Mouse (Mus musculus) intestine, embryonic 14.5 days (tissue): ENCODE results near the gene Synpo2. TPM values are rescaled to one million over a fixed set of nuclear protein-coding genes. Genes with fewer than 3 reads are reported as not detected.

Experiments
- ATAC-seq: fragments of 200-750 bp; cut with Nextera tagmentation; replicated peaks from 2 replicates; pipeline ENCODE4 v1.8.0; 2017; ENCODE audit warnings: low read depth, moderate number of reproducible peaks, moderate TSS enrichment, moderate library complexity; ENCODE audit not compliant: low FRiP score, low TSS enrichment
- DNase-seq: peaks from one replicate; pipeline ENCODE4 v3.0.0-alpha.2; 2018; ENCODE audit warnings: low spot score
- H3K27ac ChIP-seq: fragments of 300-500 bp; sonication (generic); 2 replicates; pipeline ENCODE4 v1.5.1; 2014; ENCODE audit warnings: low read depth, mild to moderate bottlenecking, control low read depth
- H3K27me3 ChIP-seq: fragments of 300-500 bp; sonication (generic); replicated peaks from 2 replicates; pipeline ENCODE4 v1.6.1; 2014; ENCODE audit warnings: low read length, control low read depth; ENCODE audit not compliant: control insufficient read depth, insufficient read depth
- H3K36me3 ChIP-seq: fragments of 300-500 bp; sonication (generic); 2 replicates; pipeline ENCODE4 v1.6.1; 2014; ENCODE audit warnings: low read length, control low read depth; ENCODE audit not compliant: control insufficient read depth, insufficient read depth
- H3K4me1 ChIP-seq: fragments of 300-500 bp; sonication (generic); replicated peaks from 2 replicates; pipeline ENCODE4 v1.6.1; 2014; ENCODE audit warnings: low read length, control low read depth, mixed read lengths; ENCODE audit not compliant: control insufficient read depth, insufficient read depth
- H3K4me2 ChIP-seq: fragments of 300-500 bp; sonication (generic); 2 replicates; pipeline ENCODE4 v1.6.1; 2014; ENCODE audit warnings: low read length
- H3K4me3 ChIP-seq: fragments of 300-500 bp; sonication (generic); 2 replicates; pipeline ENCODE4 v1.5.1; 2014; ENCODE audit warnings: low read depth, low read length, control low read depth, mixed read lengths
- H3K9ac ChIP-seq: fragments of 300-500 bp; sonication (generic); 2 replicates; pipeline ENCODE4 v1.6.1; 2014; ENCODE audit warnings: mild to moderate bottlenecking, low read length
- H3K9me3 ChIP-seq: fragments of 300-500 bp; sonication (generic); 2 replicates; pipeline ENCODE4 v1.6.1; 2016; ENCODE audit warnings: low read length, control low read depth; ENCODE audit not compliant: control insufficient read depth
- WGBS: fragments of 180-500 bp; shearing (Covaris S2); extraction: QIAGEN DNeasy Blood & Tissue Kit; methylation state at CpG from one replicate; pipeline ENCODE4 v1.1.7; 2014; 5-methylcytosine and 5-hydroxymethylcytosine counted together
- polyA plus RNA-seq: library from polyadenylated mRNA; unstranded; fragments of >200 nt; fragmentation: Nextera tagmentation; extraction: Ambion mirVana; gene quantifications from 2 replicates; pipeline ENCODE4 v1.2.1, GENCODE M21; 2014

The Synpo2 gene
- polyA plus RNA-seq, 1 experiment from 2014 or later = 56.2 TPM

DNA sequence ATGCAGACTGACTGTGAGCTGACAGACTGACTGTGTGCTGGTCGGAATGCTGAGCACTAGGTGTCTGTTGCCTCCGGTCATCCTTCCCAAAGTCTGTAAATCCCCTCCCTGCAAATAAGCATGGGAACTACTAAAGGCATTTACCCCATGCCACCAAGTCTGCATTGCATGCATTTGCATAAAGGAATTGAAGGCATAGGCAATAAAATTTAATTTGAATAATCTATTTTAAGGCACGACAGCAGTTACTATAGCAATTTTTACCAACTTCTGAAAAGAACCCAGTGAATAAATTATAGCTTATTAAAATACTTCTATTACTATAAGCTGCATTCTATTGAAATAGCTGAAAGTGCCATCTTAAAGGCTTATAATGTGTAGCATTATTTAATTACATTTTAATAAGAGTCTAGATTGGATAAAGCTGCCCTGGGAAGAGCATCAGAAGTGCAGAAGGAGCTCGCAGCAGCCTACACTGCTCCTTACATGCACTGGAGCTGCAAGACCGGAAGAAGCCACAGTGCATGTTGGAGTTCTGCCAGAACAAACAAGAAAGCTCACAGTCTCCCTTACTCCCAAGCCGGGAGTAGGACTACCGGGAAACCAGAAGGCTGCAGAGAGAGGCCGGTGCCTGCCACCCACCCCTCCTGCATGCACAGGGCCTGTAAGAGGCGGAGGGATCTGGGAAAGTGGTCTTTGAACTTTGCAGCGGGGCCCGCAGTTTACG lies 142.9 kb downstream of the Synpo2 start:
- no peaks in the 10 kb centered on the region for H3K36me3 ChIP-seq
- no peaks in the 10 kb centered on the region for H3K27me3 ChIP-seq
- no peaks in the 10 kb centered on the region for H3K9me3 ChIP-seq
- 38% methylated on average over 12 of the region's 12 CpGs for WGBS
- 0 out of 2 replicates have a peak overlapping the region, but pooled peaks have one; percentile 20 for H3K9ac ChIP-seq
- H3K4me2 ChIP-seq = peak overlapping the region; percentile 28
- no peak overlapping the region for H3K4me3 ChIP-seq
- ATAC-seq = peak; percentile 36
- peaks cover 16% of the 10 kb centered on the region for H3K4me1 ChIP-seq
- peak; percentile 69 for DNase-seq
- H3K27ac ChIP-seq = peak overlapping the region; percentile 62

DNA sequence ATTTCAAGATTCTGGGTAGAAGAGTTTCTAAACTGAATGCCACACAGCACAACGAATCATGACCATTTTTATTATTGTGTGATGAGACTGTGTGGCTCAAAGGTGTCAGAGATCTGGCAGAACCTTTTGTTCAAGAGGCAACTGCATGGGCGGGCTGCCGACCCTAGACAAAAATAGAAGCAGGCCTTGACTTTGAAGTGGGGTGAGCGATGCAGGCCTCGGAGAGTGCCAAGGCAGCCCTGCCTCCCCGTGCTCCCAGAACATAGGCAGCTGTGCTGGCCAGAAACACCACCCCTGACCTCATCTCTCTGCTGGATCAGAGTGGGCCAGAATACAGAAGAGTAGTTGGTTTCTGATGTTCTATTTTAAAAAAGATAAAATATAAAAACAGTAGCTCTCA lies 143.5 kb downstream of the Synpo2 start:
- no peaks in the 10 kb centered on the region for H3K27me3 ChIP-seq
- no peak overlapping the region for H3K9ac ChIP-seq
- no peak overlapping the region for H3K4me2 ChIP-seq
- H3K36me3 ChIP-seq = no peaks in the 10 kb centered on the region
- 50% methylated on average over 6 of the region's 6 CpGs for WGBS
- ATAC-seq = no peak
- no peak overlapping the region for H3K27ac ChIP-seq
- no peak overlapping the region for H3K4me3 ChIP-seq
- DNase-seq = peak; percentile 28
- H3K4me1 ChIP-seq = peaks cover 16% of the 10 kb centered on the region
- H3K9me3 ChIP-seq = no peaks in the 10 kb centered on the region

DNA sequence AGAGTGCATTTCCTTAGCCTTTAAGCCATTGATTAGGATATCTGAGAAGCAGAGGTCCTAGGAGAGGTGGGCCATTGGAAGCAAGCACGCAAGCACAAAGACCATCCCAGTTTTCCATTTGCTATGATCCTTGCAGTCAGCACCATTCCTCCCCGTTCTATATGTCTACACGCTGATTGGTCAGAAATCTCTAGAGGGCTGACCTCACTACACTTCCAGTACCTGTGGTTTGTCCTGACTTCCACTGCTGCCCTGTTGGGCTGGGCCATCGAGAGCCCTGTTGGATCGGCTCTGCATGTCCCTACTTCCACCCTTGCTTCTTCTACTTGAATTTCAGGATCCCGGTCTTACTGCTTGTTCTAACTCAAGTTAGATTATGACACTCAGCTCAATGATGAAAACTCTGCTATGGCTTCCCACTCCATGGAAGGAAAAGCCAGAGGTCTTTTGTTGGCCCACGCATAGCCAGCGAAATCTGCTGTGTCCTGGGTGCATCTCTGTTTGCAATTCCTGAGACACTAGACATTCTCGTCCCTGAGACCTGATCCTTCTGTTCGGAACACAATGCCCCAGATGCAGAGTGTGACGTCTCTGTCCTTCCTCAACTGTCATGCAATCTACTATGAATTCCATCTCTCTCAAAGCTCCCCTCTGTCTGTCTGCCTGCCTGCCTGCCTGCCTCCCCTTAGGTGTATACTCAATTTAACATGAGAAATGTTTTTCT lies 146.5 kb downstream of the Synpo2 start:
- ATAC-seq = no peak

DNA sequence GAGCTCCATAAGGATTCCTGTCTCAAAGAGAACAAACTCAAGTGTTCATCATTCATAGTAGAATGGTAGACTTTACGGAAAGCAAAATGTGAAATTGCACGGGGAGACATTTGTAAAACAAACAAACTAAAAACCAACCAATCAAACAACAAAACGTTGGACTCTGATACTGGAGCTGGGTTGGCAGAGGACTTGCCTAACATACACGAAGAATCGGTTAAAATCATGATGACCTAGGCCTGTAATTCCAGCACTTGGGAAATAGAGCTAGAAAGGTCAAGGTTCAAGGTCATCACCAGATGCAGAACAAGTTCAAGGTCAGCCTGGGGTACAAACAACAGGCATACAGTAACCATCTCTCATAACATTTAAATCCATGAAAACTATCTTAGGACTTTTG lies 147.7 kb downstream of the Synpo2 start:
- H3K4me1 ChIP-seq = peaks cover 7% of the 10 kb centered on the region; the same call in 1 of the 2 replicates
- 86% methylated on average over 5 of the region's 5 CpGs for WGBS
- H3K27me3 ChIP-seq = no peaks in the 10 kb centered on the region
- no peak overlapping the region for H3K4me3 ChIP-seq
- ATAC-seq (no peak), DNase-seq (peak; percentile 29)
- H3K9me3 ChIP-seq = no peaks in the 10 kb centered on the region
- no peak overlapping the region for H3K9ac ChIP-seq
- H3K4me2 ChIP-seq = no peak overlapping the region
- H3K36me3 ChIP-seq = no peaks in the 10 kb centered on the region
- no peak overlapping the region for H3K27ac ChIP-seq

More for the DNA sequence above, 146.5 kb downstream of the Synpo2 start:
- H3K27me3 ChIP-seq = no peaks in the 10 kb centered on the region
- H3K4me3 ChIP-seq = no peak overlapping the region
- H3K4me2 ChIP-seq = no peak overlapping the region
- H3K9ac ChIP-seq = no peak overlapping the region
- H3K4me1 ChIP-seq = peaks cover 16% of the 10 kb centered on the region
- H3K36me3 ChIP-seq = no peaks in the 10 kb centered on the region
- no peak overlapping the region for H3K27ac ChIP-seq
- 80% methylated on average over 11 of the region's 11 CpGs for WGBS
- peak; percentile 31 for DNase-seq
- no peaks in the 10 kb centered on the region for H3K9me3 ChIP-seq

- Histone ChIP-seq H3K36me3 (no peaks in the 10 kb centered on the region), H3K27ac (no peak overlapping the region), H3K4me3 (no peak overlapping the region), H3K4me1 (peaks cover 6% of the 10 kb centered on the region; the same call in 1 of the 2 replicates), H3K4me2 (no peak overlapping the region), H3K27me3 (no peaks in the 10 kb centered on the region), H3K9ac (no peak overlapping the region), H3K9me3 (no peaks in the 10 kb centered on the region)
- ATAC-seq (no peak), DNase-seq (peak; percentile 47)
- 88% methylated on average over 16 of the region's 16 CpGs for WGBS
Measured at GRCm38 (mm10) chr3:123085871-123086501, 150.0 kb downstream of the Synpo2 start.

- peaks cover 8% of the 10 kb centered on the region; the same call in 1 of the 2 replicates for H3K4me1 ChIP-seq
- no peak overlapping the region for H3K4me2 ChIP-seq
- no peak overlapping the region for H3K4me3 ChIP-seq
- H3K27ac ChIP-seq = no peak overlapping the region
- 66% methylated on average over 3 of the region's 3 CpGs for WGBS
- H3K36me3 ChIP-seq = peaks cover 20% of the 10 kb centered on the region
- no peak for ATAC-seq
- DNase-seq = no peak
- H3K9me3 ChIP-seq = no peaks in the 10 kb centered on the region
- no peak overlapping the region for H3K9ac ChIP-seq
- no peaks in the 10 kb centered on the region for H3K27me3 ChIP-seq
Measured at GRCm38 (mm10) chr3:123081665-123082064, 154.3 kb downstream of the Synpo2 start.

GRCm38 (mm10) chr3:123080943-123081342 lies 155.0 kb downstream of the Synpo2 start:
- Histone ChIP-seq H3K27ac (no peak overlapping the region), H3K36me3 (peaks cover 20% of the 10 kb centered on the region)

GRCm38 (mm10) chr3:123080017-123080725 lies 155.8 kb downstream of the Synpo2 start:
- Histone ChIP-seq H3K9ac (no peak overlapping the region), H3K9me3 (no peaks in the 10 kb centered on the region), H3K4me2 (no peak overlapping the region), H3K27me3 (no peaks in the 10 kb centered on the region), H3K36me3 (peaks cover 20% of the 10 kb centered on the region), H3K4me3 (no peak overlapping the region), H3K27ac (no peak overlapping the region), H3K4me1 (peaks cover 8% of the 10 kb centered on the region; the same call in 1 of the 2 replicates)
- DNase-seq (peak; percentile 48), ATAC-seq (no peak)
- 63% methylated on average over 19 of the region's 19 CpGs for WGBS

More at GRCm38 (mm10) chr3:123080943-123081342, 155.0 kb downstream of the Synpo2 start:
- H3K4me1 ChIP-seq = peaks cover 8% of the 10 kb centered on the region; the same call in 1 of the 2 replicates
- WGBS = 51% methylated on average over 7 of the region's 7 CpGs
- H3K9me3 ChIP-seq = no peaks in the 10 kb centered on the region
- DNase-seq (no peak), ATAC-seq (no peak)
- no peaks in the 10 kb centered on the region for H3K27me3 ChIP-seq
- no peak overlapping the region for H3K4me3 ChIP-seq
- no peak overlapping the region for H3K4me2 ChIP-seq
- H3K9ac ChIP-seq = no peak overlapping the region
